Mouse (Mus musculus) lung, postnatal 0 days (tissue): ENCODE data around the gene Hmgxb4.

Source experiments
- CTCF ChIP-seq: IDR thresholded peaks from 2 replicates; pipeline ENCODE4 v1.5.1; 2016; ENCODE audit warnings: antibody characterized with exemption, mild to moderate bottlenecking
- EP300 ChIP-seq: IDR thresholded peaks from 2 replicates; pipeline ENCODE4 v1.6.1; 2016; ENCODE audit warnings: antibody characterized with exemption, mild to moderate bottlenecking, control low read depth

- TF ChIP-seq CTCF (no peak), EP300 (peak; percentile 84)
Measured at GRCm38 (mm10) chr8:75033511-75034243, 40.5 kb downstream of the Hmgxb4 start, which contains the start of gene Tom1.
